Mouse (Mus musculus): ENCODE results near the gene Parp1. TPM values are rescaled to one million over a fixed set of nuclear protein-coding genes. Genes with fewer than 3 reads are reported as not detected.
"Not testable (repeated sequence)": the region's sequence is repeated elsewhere in the genome, so short reads cannot be mapped to it uniquely, and the experiment has no call there.

Gene Parp1
- polyA plus RNA-seq, 1 experiment from 2014 or later: 192 TPM

- WGBS: 95% methylated on average over 2 of the region's 2 CpGs
- Histone ChIP-seq H3K27me3 (ENCODE audit: control insufficient read depth, insufficient read depth, low read length) (no peaks in the 10 kb centered on the region), H3K9me3 (ENCODE audit: control insufficient read depth, low read length) (no peaks in the 10 kb centered on the region), H3K9ac (ENCODE audit: low read length) (no peak overlapping the region), H3K4me1 (ENCODE audit: control insufficient read depth, insufficient read depth, low read length) (no peaks in the 10 kb centered on the region), H3K36me3 (ENCODE audit: control insufficient read depth, insufficient read depth, low read length) (no peaks in the 10 kb centered on the region), H3K4me3 (ENCODE audit: low read depth, low read length) (no peak overlapping the region), H3K4me2 (ENCODE audit: low read depth, severe bottlenecking) (no peak overlapping the region), H3K27ac (replicated peaks; ENCODE audit: low read depth, low read length) (no peak overlapping the region)
- DNase-seq (ENCODE audit: low spot score) (peak; percentile 34), ATAC-seq (ENCODE audit: insufficient number of reproducible peaks, low FRiP score, low TSS enrichment, low read depth) (no peak)
Observed at GRCm38 (mm10) chr1:180623911-180624310, 55.2 kb downstream of the Parp1 start.

DNA sequence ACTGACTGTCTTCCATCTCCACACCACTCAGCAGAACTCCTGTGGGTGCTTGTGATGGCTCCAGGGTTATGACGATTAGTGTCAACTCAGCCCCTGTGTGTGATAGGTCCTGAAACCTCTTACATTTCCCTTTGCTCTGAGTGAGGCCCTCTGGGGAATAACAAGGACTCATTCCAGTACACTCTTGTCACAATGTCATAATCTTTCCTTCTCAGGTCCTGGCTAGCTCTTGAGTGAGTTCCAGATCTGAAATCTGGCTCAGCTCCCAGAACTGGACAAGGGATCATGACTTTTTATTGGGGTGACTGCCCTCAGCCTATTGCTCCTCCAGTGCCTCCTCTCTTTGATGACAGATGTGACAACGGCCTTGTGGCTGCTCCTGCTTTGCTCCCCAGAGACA, 57.4 kb downstream of the Parp1 start:
- H3K4me1 ChIP-seq (ENCODE audit: control insufficient read depth, insufficient read depth, low read length): no peaks in the 10 kb centered on the region
- no peaks in the 10 kb centered on the region for H3K36me3 ChIP-seq (ENCODE audit: control insufficient read depth, insufficient read depth, low read length)
- H3K9me3 ChIP-seq (ENCODE audit: control insufficient read depth, low read length): no peaks in the 10 kb centered on the region
- no peak overlapping the region for H3K27ac ChIP-seq (replicated peaks; ENCODE audit: low read depth, low read length)
- no peaks in the 10 kb centered on the region for H3K27me3 ChIP-seq (ENCODE audit: control insufficient read depth, insufficient read depth, low read length)
- 60% methylated on average over 2 of the region's 2 CpGs for WGBS
- H3K4me2 ChIP-seq (ENCODE audit: low read depth, severe bottlenecking): no peak overlapping the region
- no peak overlapping the region for H3K9ac ChIP-seq (ENCODE audit: low read length)
- no peak for DNase-seq (ENCODE audit: low spot score)
- ATAC-seq (ENCODE audit: insufficient number of reproducible peaks, low FRiP score, low TSS enrichment, low read depth): no peak
- no peak overlapping the region for H3K4me3 ChIP-seq (ENCODE audit: low read depth, low read length)

DNA sequence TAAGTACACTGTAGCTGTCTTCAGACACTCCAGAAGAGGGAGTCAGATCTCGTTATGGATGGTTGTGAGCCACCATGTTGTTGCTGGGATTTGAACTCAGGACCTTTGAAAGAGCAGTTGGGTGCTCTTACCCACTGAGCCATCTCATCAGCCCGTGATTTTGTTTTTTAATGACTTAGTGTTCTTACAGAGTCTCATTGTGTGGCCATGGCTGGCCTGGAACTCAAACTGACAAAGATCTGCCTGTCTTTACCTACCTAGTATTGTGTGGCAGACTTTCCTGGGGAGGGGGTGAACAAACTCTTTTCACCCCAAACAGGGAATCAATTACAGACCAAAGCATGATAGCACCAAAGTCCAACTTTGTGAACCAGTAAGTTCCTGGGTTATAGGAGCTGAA, 69.1 kb downstream of the Parp1 start:
- not testable (repeated sequence) for H3K4me1 ChIP-seq (ENCODE audit: control insufficient read depth, insufficient read depth, low read length); H3K4me3 ChIP-seq (ENCODE audit: low read depth, low read length); H3K27ac ChIP-seq (replicated peaks; ENCODE audit: low read depth, low read length); H3K36me3 ChIP-seq (ENCODE audit: control insufficient read depth, insufficient read depth, low read length); H3K27me3 ChIP-seq (ENCODE audit: control insufficient read depth, insufficient read depth, low read length); ATAC-seq (ENCODE audit: insufficient number of reproducible peaks, low FRiP score, low TSS enrichment, low read depth); H3K9ac ChIP-seq (ENCODE audit: low read length); DNase-seq (ENCODE audit: low spot score); H3K4me2 ChIP-seq (ENCODE audit: low read depth, severe bottlenecking); H3K9me3 ChIP-seq (ENCODE audit: control insufficient read depth, low read length)
- 90% methylated on average over 2 of the region's 2 CpGs for WGBS

DNA sequence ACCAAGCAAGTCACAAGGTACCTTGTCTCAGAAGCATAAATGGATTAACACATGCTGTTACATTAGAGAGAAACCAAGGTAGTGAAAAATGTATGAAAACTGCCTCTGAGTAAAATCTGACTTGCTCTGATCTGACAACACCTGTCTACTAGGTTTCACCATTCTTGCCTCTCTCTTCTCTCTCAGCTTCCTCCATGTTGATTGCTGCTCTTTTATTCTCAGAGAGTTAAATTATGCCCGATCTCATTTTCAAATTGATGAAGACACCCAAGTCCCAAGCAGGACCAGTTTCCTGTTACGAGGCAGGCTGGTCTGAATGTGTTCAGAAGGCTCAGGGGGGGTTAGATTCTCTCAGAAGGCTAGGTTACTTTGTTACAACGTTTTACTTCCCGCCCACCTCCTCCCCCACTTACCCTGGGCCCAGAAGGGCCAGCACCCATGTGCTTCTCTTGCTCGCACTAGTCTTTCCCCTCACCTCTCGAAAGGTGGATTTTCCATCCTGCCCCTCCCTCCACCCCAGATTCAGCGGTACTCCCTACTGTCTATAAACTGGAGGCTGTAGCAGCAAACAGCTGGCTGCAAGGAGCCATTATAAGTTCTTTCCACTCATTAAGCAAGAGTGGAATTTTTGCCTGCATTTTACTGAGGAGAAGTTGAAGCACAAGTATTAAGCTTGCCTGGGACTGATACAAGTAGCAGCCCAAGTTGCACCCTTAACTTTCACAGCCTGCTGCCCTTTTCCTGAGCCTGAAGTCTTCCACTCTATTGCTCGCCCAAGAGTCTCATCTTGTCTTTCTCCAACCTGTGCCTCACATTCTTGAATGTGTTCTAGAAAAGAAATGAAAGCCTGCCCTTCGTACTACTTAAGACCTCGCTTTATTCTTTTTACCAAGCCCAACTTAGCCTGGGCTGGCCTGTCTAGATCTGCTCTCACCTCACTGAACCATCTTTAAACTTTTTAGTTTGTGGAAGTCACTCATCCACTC, 71.0 kb downstream of the Parp1 start:
- H3K9me3 ChIP-seq (ENCODE audit: control insufficient read depth, low read length): no peaks in the 10 kb centered on the region
- H3K9ac ChIP-seq (ENCODE audit: low read length): peak overlapping the region; percentile 100; the same call in 1 of the 2 replicates
- 46% methylated on average over 10 of the region's 10 CpGs for WGBS
- H3K4me3 ChIP-seq (ENCODE audit: low read depth, low read length): peak overlapping the region; percentile 97
- ATAC-seq (ENCODE audit: insufficient number of reproducible peaks, low FRiP score, low TSS enrichment, low read depth) (no peak), DNase-seq (ENCODE audit: low spot score) (peak; percentile 25)
- no peaks in the 10 kb centered on the region; the same call in 1 of the 2 replicates for H3K4me1 ChIP-seq (ENCODE audit: control insufficient read depth, insufficient read depth, low read length)
- no peaks in the 10 kb centered on the region for H3K27me3 ChIP-seq (ENCODE audit: control insufficient read depth, insufficient read depth, low read length)
- H3K27ac ChIP-seq (replicated peaks; ENCODE audit: low read depth, low read length): peak overlapping the region; percentile 98
- H3K4me2 ChIP-seq (ENCODE audit: low read depth, severe bottlenecking): peak overlapping the region; percentile 78
- no peaks in the 10 kb centered on the region; the same call in 1 of the 2 replicates for H3K36me3 ChIP-seq (ENCODE audit: control insufficient read depth, insufficient read depth, low read length)

GRCm38 (mm10) chr1:180640605-180641125, 71.9 kb downstream of the Parp1 start:
- Histone ChIP-seq H3K9ac (ENCODE audit: low read length) (peak overlapping the region; percentile 100), H3K36me3 (ENCODE audit: control insufficient read depth, insufficient read depth, low read length) (no peaks in the 10 kb centered on the region; the same call in 1 of the 2 replicates), H3K27ac (replicated peaks; ENCODE audit: low read depth, low read length) (peak overlapping the region; percentile 98), H3K27me3 (ENCODE audit: control insufficient read depth, insufficient read depth, low read length) (no peaks in the 10 kb centered on the region), H3K9me3 (ENCODE audit: control insufficient read depth, low read length) (no peaks in the 10 kb centered on the region), H3K4me2 (ENCODE audit: low read depth, severe bottlenecking) (peak overlapping the region; percentile 78), H3K4me1 (ENCODE audit: control insufficient read depth, insufficient read depth, low read length) (no peaks in the 10 kb centered on the region; the same call in 1 of the 2 replicates), H3K4me3 (ENCODE audit: low read depth, low read length) (peak overlapping the region; percentile 97)
- 0% methylated on average over 37 of the region's 61 CpGs for WGBS
- ATAC-seq (ENCODE audit: insufficient number of reproducible peaks, low FRiP score, low TSS enrichment, low read depth): peak; percentile 55; the same call in 1 of the 2 replicates
- DNase-seq (ENCODE audit: low spot score): peak; percentile 72

DNA sequence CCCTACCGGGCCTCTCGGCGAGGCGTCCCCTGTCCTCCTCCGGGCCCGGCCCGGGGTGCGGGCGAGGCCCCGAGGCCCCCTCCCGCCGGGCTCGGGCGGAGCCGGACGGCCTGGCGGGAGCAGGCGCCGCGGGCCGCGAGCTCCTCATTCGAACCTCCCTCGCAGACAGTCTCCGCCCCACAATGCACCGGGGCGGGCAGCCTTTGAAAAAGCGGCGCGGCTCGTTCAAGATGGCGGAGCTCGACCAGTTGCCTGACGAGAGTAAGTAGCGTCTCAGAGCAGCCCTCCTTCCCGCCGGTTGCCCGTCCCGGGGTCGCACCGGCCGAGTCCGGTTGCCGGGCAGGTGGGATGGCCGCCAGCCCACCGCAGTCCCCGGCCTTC, 72.4 kb downstream of the Parp1 start, which contains the start of gene Lin9:
Gene Lin9, plus strand, starts transcription at position 14 of the 381 bp plus-strand sequence.
- H3K4me1 ChIP-seq (ENCODE audit: control insufficient read depth, insufficient read depth, low read length): no peaks in the 10 kb centered on the region; the same call in 1 of the 2 replicates
- ATAC-seq (ENCODE audit: insufficient number of reproducible peaks, low FRiP score, low TSS enrichment, low read depth) (peak; percentile 84), DNase-seq (ENCODE audit: low spot score) (peak; percentile 97)
- no peaks in the 10 kb centered on the region; the same call in 1 of the 2 replicates for H3K36me3 ChIP-seq (ENCODE audit: control insufficient read depth, insufficient read depth, low read length)
- H3K27me3 ChIP-seq (ENCODE audit: control insufficient read depth, insufficient read depth, low read length): no peaks in the 10 kb centered on the region
- under 1% methylated on average over 36 of the region's 47 CpGs for WGBS
- H3K4me2 ChIP-seq (ENCODE audit: low read depth, severe bottlenecking): peak within 1 kb of the TSS; percentile 78
- H3K9ac ChIP-seq (ENCODE audit: low read length): peak within 1 kb of the TSS; percentile 100
- peak within 1 kb of the TSS; percentile 98 for H3K27ac ChIP-seq (replicated peaks; ENCODE audit: low read depth, low read length)
- no peaks in the 10 kb centered on the region for H3K9me3 ChIP-seq (ENCODE audit: control insufficient read depth, low read length)
- peak within 1 kb of the TSS; percentile 97 for H3K4me3 ChIP-seq (ENCODE audit: low read depth, low read length)

- ATAC-seq (ENCODE audit: insufficient number of reproducible peaks, low FRiP score, low TSS enrichment, low read depth) (peak; percentile 46; the same call in 1 of the 2 replicates), DNase-seq (ENCODE audit: low spot score) (peak; percentile 73)
- no peaks in the 10 kb centered on the region; the same call in 1 of the 2 replicates for H3K4me1 ChIP-seq (ENCODE audit: control insufficient read depth, insufficient read depth, low read length)
- H3K36me3 ChIP-seq (ENCODE audit: control insufficient read depth, insufficient read depth, low read length): no peaks in the 10 kb centered on the region; the same call in 1 of the 2 replicates
- 4% methylated on average over 50 of the region's 50 CpGs for WGBS
- peak overlapping the region; percentile 100 for H3K9ac ChIP-seq (ENCODE audit: low read length)
- H3K4me3 ChIP-seq (ENCODE audit: low read depth, low read length): peak overlapping the region; percentile 97
- H3K9me3 ChIP-seq (ENCODE audit: control insufficient read depth, low read length): no peaks in the 10 kb centered on the region
- H3K4me2 ChIP-seq (ENCODE audit: low read depth, severe bottlenecking): peak overlapping the region; percentile 78
- peak overlapping the region; percentile 98 for H3K27ac ChIP-seq (replicated peaks; ENCODE audit: low read depth, low read length)
- no peaks in the 10 kb centered on the region for H3K27me3 ChIP-seq (ENCODE audit: control insufficient read depth, insufficient read depth, low read length)
Observed at GRCm38 (mm10) chr1:180641518-180642227, 72.9 kb downstream of the Parp1 start.

GRCm38 (mm10) chr1:180642228-180642564, 73.5 kb downstream of the Parp1 start:
- no peaks in the 10 kb centered on the region; the same call in 1 of the 2 replicates for H3K36me3 ChIP-seq (ENCODE audit: control insufficient read depth, insufficient read depth, low read length)
- no peaks in the 10 kb centered on the region; the same call in 1 of the 2 replicates for H3K4me1 ChIP-seq (ENCODE audit: control insufficient read depth, insufficient read depth, low read length)
- peak overlapping the region; percentile 97 for H3K4me3 ChIP-seq (ENCODE audit: low read depth, low read length)
- no peak for DNase-seq (ENCODE audit: low spot score)
- H3K27me3 ChIP-seq (ENCODE audit: control insufficient read depth, insufficient read depth, low read length): no peaks in the 10 kb centered on the region
- H3K27ac ChIP-seq (replicated peaks; ENCODE audit: low read depth, low read length): no peak overlapping the region
- ATAC-seq (ENCODE audit: insufficient number of reproducible peaks, low FRiP score, low TSS enrichment, low read depth): no peak
- peak overlapping the region; percentile 100 for H3K9ac ChIP-seq (ENCODE audit: low read length)
- H3K4me2 ChIP-seq (ENCODE audit: low read depth, severe bottlenecking): peak overlapping the region; percentile 78
- 86% methylated on average over 8 of the region's 8 CpGs for WGBS
- no peaks in the 10 kb centered on the region for H3K9me3 ChIP-seq (ENCODE audit: control insufficient read depth, low read length)
